Comparison of ENCODE assay signal across 11 mouse cellular contexts in genomic region chr14:12680819-12681638, GRCm38 (mm10).
DNase-seq lines count a peak whose midpoint lies in the region; ATAC-seq lines count a peak whose summit lies in the region.
"Had no signal": no experiment of that assay in that cellular context is flagged by ENCODE, and none has a peak within 500 bp of the region (broad histone marks: within the 10 kb centered on the region; RNA-seq: fewer than 3 reads in every experiment).

No protein-coding gene starts in this region.

- no peaks in the 10 kb centered on the region for H3K9me3 ChIP-seq in hindbrain, embryonic 15.5 days
- H3K9me3 ChIP-seq in intestine, embryonic 15.5 days: no peaks in the 10 kb centered on the region
- H3K9me3 ChIP-seq: liver, embryonic 12.5 days had no signal

- H3K27ac ChIP-seq in hindbrain, embryonic 15.5 days (replicated peaks): peak overlapping the region; percentile 36
- no peak overlapping the region for H3K27ac ChIP-seq in intestine, embryonic 15.5 days
- H3K27ac ChIP-seq: liver, embryonic 12.5 days had no signal

- WGBS in hindbrain, embryonic 15.5 days: 45% methylated on average over 3 of the region's 3 CpGs
- 35% methylated on average over 3 of the region's 3 CpGs for WGBS in intestine, embryonic 15.5 days

- H3K4me2 ChIP-seq in hindbrain, embryonic 15.5 days: no peak overlapping the region
- H3K4me2 ChIP-seq in intestine, embryonic 15.5 days (replicated peaks): no peak overlapping the region
- H3K4me2 ChIP-seq: liver, embryonic 12.5 days had no signal

- no peak overlapping the region for H3K9ac ChIP-seq in hindbrain, embryonic 15.5 days
- no peak overlapping the region for H3K9ac ChIP-seq in intestine, embryonic 15.5 days
- H3K9ac ChIP-seq: liver, embryonic 12.5 days had no signal

- peak; percentile 33 to 39 for DNase-seq in frontal cortex, postnatal 36 days (ENCODE audit: low spot score in 2 of 2)
- DNase-seq in frontal cortex, postnatal 14 days (ENCODE audit: low spot score in 2 of 2): no peak
- DNase-seq in right cerebral cortex, postnatal 25 days: peak; percentile 30
- DNase-seq in right cerebral cortex, postnatal 10 days (ENCODE audit: low spot score in 2 of 2): no peak
- DNase-seq in retina, postnatal 1 day: no peak
- DNase-seq in gastrocnemius, postnatal 4 days (ENCODE audit: low spot score in 2 of 2): no peak
- DNase-seq: heart, adult 18-20 months had no signal

- ATAC-seq in hindbrain, embryonic 15.5 days (ENCODE audit: low FRiP score, low read depth): peak; percentile 75
- ATAC-seq in intestine, embryonic 15.5 days: no peak
- ATAC-seq: CD4-positive, CD25-positive, alpha-beta regulatory T cell, adult 4 months; liver, embryonic 12.5 days had no signal

- no peaks in the 10 kb centered on the region for H3K27me3 ChIP-seq in hindbrain, embryonic 15.5 days
- no peaks in the 10 kb centered on the region for H3K27me3 ChIP-seq in intestine, embryonic 15.5 days (replicated peaks)
- H3K27me3 ChIP-seq: liver, embryonic 12.5 days had no signal

- no peak overlapping the region for H3K4me3 ChIP-seq in hindbrain, embryonic 15.5 days
- H3K4me3 ChIP-seq in intestine, embryonic 15.5 days (replicated peaks): no peak overlapping the region
- H3K4me3 ChIP-seq: liver, embryonic 12.5 days had no signal

- peaks cover 16% of the 10 kb centered on the region for H3K4me1 ChIP-seq in hindbrain, embryonic 15.5 days (replicated peaks)
- H3K4me1 ChIP-seq in intestine, embryonic 15.5 days (replicated peaks): no peaks in the 10 kb centered on the region
- H3K4me1 ChIP-seq: liver, embryonic 12.5 days had no signal

- peaks cover 4% of the 10 kb centered on the region; the same call in 1 of the 2 replicates for H3K36me3 ChIP-seq in hindbrain, embryonic 15.5 days
- H3K36me3 ChIP-seq in intestine, embryonic 15.5 days: no peaks in the 10 kb centered on the region
- H3K36me3 ChIP-seq: liver, embryonic 12.5 days had no signal

Comparison
In these comparisons a context has a peak if more than half of its experiments do, and no peak if none do; other contexts are left out.
1. DNase-seq: peak in frontal cortex, postnatal 36 days (2 of 2) and right cerebral cortex, postnatal 25 days (single experiment); none in frontal cortex, postnatal 14 days (0 of 2), right cerebral cortex, postnatal 10 days (0 of 2), retina, postnatal 1 day (single experiment) and gastrocnemius, postnatal 4 days (0 of 2).